Mouse (Mus musculus): Measurements from ENCODE around the gene Angptl4.

GRCm38 (mm10) chr17:33829561-33829960, 47.9 kb upstream of the Angptl4 start:
- TF ChIP-seq CTCF (IDR thresholded peaks at IDR 0.05; ENCODE audit: borderline replicate concordance, insufficient read depth, low read length) (no peak), POLR2A (IDR thresholded peaks at IDR 0.05; ENCODE audit: low read depth, low read length) (no peak)
